Mouse (Mus musculus) kidney, postnatal 36 days (tissue): ENCODE measurements around the gene Spock2.
A peak's percentile ranks its signal among the peaks of the same experiment; 100 is the strongest.
"Not testable (repeated sequence)": the region's sequence is repeated elsewhere in the genome, so short reads cannot be mapped to it uniquely, and the experiment has no call there.

Source experiments
- DNase-seq, 2 experiments: peaks; one replicate each; pipeline ENCODE4 v3.0.0; 2021 to 2022; ENCODE audit warnings: mixed read lengths in 2 of 2

Gene Spock2

GRCm38 (mm10) chr10:60108321-60109111, 2.5 kb downstream of the Spock2 start:
- no peak for DNase-seq

- DNase-seq: no peak
Measured at GRCm38 (mm10) chr10:60109336-60109735, 3.3 kb downstream of the Spock2 start.

- DNase-seq: no peak
Measured at GRCm38 (mm10) chr10:60109989-60110388, 4.0 kb downstream of the Spock2 start.

DNA sequence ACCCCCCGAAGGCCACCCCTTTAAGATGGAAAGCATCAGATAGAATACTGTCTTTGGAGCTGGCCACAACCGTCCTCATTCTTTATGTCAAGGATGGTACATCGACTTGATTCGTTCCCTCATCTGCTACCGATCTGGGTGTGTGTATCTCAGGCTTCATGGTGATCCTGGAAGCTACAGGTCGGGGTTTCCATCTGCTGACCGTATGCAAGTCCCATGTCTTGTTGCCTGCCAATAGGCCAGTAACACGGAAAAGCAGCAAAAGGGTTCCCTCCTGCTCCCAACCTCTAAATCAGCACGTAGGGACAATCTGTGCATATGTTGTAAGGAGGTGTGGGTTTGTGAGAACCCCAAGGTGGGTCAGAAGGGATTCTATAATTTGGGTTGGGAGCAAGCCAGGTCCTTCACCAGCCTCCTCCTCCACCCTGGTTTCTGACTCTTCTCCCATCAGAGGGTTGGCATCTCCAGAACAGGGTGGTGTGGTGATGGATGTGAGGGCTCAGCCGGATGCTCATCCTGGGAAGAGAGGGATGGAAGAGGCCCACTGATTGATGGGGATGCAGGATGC, 5.0 kb downstream of the Spock2 start:
- no peak for DNase-seq

DNA sequence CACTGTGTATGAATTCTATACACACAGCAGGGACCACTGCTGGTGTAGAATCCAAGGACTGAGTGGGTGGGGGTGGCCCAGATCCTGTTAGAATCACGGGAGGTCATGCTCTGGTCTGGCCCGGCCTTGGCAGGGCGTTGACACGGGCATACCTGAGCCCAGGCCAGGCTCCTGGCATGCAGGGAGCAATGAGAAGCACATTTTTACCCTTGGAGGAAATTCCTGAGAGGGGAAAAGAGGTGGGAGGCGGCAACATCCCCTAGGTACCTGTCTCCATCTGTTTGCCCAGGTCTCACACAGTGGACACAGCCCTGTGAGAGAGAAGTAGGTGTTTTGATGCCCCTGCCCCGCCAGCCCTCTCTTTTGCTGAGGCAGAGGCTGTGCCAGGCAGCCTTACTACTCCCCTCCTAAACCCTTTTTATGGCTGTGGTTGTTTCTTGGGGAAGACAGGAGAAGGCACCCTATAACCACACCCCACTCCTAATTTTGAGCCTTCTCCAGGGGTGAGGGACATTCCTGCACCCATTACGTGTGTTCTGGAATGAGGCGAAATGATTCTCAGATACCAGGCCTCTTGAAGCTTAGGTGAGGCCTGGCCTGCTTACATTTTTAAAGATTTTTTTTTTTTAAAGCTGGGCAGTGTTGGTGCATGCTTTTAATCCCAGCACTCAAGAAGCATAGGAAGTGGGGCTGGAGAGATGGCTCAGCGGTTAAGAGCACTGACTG, 8.1 kb downstream of the Spock2 start:
- peak in 1 of 2 experiments; percentile 28 for DNase-seq

- DNase-seq: no peak
Measured at GRCm38 (mm10) chr10:60115345-60116185, 9.5 kb downstream of the Spock2 start.

DNA sequence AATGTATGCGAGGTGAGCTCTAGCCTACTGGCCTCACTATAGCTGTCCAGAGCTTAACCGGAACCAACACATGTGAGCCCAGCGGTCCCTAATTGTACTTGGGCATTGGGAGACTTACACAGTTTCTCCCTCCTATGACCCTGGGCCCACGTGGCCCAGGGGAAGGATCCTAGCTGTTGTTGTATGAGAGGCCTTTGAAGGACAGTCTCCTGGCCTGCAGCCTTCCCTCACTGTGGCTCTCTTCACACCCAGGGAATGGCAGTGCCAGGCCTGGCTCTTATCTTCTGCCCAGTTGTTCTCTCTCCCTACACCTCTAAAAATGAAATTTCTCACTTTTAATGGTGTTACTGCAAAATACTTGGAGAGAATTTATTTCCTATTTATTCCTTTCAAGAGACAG, 11.0 kb downstream of the Spock2 start:
- no peak for DNase-seq

- DNase-seq: no peak
Measured at GRCm38 (mm10) chr10:60118464-60118863, 12.4 kb downstream of the Spock2 start.

DNA sequence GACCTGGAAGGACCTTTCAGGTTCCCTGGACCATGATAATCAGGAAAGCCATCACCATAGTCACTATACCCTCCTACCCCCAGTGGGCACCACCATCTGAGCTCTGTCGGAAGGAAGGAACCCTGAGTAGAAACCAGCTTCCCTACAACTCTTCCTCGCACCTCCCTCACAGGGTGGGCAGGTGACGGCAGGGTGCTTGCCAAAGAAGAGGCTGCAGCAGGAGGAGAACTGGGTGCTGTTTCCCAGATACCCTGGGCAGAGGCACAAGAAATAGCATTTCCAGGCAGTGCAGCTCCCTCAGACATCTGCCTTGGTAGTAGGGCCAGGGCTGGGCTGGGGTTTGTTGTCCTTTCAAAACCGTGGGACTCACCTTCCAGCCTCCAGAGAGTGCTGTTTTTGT, 14.6 kb downstream of the Spock2 start:
- no peak for DNase-seq

- DNase-seq: peak in 1 of 2 experiments; percentile 49
Measured at GRCm38 (mm10) chr10:60124078-60124477, 18.1 kb downstream of the Spock2 start.

DNA sequence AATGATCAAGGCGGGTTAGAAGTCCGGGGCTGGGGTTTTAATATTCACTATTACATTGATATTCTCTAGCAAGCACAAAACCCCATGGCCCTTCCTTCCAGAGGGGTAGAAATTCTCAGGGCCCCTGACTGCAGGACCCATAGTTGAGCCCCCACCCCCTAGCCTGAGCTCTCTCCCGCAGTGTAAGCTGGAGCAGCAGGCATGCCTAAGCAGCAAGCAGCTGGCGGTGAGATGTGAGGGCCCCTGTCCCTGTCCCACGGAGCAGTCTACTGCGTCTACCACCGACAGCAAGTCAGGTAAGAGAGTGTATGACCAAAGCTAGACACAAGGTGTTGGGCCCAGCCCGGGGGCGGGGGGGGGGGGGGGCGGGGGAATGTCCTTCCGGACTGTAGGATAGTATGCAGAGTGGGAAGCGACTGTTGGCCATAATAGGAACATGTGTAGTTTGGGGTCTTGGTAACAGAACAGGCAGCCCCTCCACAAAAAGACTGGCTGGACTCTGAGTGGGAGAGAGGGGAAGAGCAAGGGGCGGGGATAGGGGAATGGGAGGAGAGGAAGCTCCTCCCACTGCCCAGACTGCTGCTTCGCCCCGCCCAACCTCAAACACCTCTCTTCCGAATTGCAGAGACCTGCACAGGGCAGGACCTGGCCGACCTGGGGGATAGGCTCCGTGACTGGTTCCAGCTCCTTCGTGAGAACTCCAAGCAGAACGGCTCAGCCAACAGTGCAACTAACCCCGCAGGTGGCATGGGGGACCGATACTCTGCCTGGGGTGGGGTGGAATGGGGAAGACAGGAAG, 19.7 kb downstream of the Spock2 start:
- DNase-seq: no peak

DNA sequence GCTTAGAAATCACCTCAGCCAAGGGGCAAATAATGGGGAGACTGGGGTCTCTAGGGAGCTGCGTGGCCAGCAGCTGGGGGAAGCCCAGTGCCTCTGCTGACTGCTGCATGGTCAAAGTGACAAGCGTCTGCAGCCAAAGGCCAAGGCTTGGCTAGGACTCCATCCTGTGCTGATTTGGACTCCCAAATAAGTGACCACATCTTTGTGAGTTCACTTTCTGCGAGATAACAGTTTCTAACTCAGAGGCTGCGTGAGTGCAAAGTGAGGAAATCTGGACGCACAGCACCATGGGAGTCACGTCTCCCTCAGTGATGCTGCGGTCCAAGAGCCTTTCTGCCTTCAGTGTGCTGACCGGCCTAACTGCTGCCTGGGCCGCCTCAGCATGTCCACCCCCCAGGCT, 22.3 kb downstream of the Spock2 start:
- no peak for DNase-seq

- no peak for DNase-seq
Measured at GRCm38 (mm10) chr10:60130504-60130903, 24.5 kb downstream of the Spock2 start.

GRCm38 (mm10) chr10:60133501-60133900, 27.5 kb downstream of the Spock2 start:
- DNase-seq: no peak

- DNase-seq: no peak
Measured at GRCm38 (mm10) chr10:60134201-60134600, 28.2 kb downstream of the Spock2 start.

GRCm38 (mm10) chr10:60136010-60136409, 30.0 kb downstream of the Spock2 start:
- DNase-seq: not testable (repeated sequence)

- DNase-seq: no peak
Measured at GRCm38 (mm10) chr10:60136935-60137334, 30.9 kb downstream of the Spock2 start.

- no peak for DNase-seq
Measured at GRCm38 (mm10) chr10:60138680-60139079, 32.7 kb downstream of the Spock2 start.

DNA sequence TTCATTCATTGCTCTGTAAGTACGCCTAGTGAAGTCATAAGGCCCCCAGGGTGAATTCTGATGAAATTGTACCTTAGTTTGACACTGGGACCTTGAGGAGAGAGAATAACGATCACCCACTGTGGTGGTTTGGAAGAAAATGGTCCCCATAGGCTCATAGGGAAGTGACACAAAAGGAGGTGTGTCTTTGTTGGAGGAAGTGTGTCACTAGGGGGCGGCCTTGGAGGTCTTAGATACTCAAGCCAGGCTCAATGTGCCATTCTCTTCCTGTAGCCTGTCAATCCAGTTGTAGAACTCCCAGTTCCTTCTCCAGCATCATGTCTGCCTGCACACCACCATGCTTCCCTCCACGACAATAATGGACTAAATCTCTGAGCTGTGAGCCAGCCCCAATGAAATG, 34.7 kb downstream of the Spock2 start:
- no peak for DNase-seq

DNA sequence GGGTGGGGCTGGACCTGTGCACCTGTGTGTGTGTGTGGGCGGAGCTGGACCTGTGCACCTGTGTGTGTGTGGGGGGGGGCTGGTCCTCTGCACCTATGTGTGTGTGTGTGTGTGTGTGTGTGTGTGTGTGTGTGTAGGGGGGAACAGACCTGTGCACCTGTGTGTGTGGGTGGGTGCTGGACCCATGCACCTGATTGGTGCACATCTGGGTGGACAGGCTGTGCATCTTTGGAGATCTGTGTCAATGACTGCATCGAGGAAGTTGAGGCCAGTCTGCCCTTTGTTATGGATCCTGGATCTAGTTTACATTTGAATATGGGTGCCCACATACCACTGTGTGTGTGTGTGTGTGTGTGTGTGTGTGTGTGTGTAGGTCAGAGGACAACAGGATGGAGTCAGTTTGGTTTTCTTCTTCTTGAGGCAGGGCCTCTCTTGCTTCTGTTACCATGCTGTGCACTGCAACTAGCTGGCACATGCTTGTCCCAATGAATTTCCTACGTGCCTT, 35.7 kb downstream of the Spock2 start:
- no peak for DNase-seq

- DNase-seq: not testable (repeated sequence)
Measured at GRCm38 (mm10) chr10:60147510-60148047, 41.6 kb downstream of the Spock2 start.

GRCm38 (mm10) chr10:60148087-60148486, 42.1 kb downstream of the Spock2 start:
- peak; percentile 76 to 92 for DNase-seq
